Mouse (Mus musculus) liver, adult 2 months (tissue): Measurements from ENCODE around the gene Cbln1.

Experiments used
- CTCF ChIP-seq: fragments of 200-500 bp; IDR thresholded peaks from 2 replicates; pipeline ENCODE4 v1.5.1; 2011; ENCODE audit warnings: low read depth, low read length, control low read depth
- POLR2A ChIP-seq: fragments of 200-500 bp; IDR thresholded peaks from 2 replicates; pipeline ENCODE4 v1.6.1; 2011; ENCODE audit warnings: low read length, control low read depth; ENCODE audit not compliant: insufficient read depth; ENCODE audit errors: extremely low read depth

- TF ChIP-seq POLR2A: no peak
- TF ChIP-seq CTCF: no peak
These were observed 24.1 kb upstream of the Cbln1 start for GRCm38 (mm10) chr8:87496511-87496910.
